Mouse (Mus musculus) CD4-positive, CD25-positive, alpha-beta regulatory T cell (primary cell): ENCODE data around the gene Mymk. TPM values are rescaled to one million over a fixed set of nuclear protein-coding genes. Genes with fewer than 3 reads are reported as not detected.

Experiments
- polyA plus RNA-seq: library from polyadenylated mRNA; unstranded; fragments of 100-300 nt; shearing (Covaris generic); gene quantifications from one replicate; pipeline ENCODE4 v1.2.1, GENCODE M21; 2017

Gene Mymk
- not detected for polyA plus RNA-seq

DNA sequence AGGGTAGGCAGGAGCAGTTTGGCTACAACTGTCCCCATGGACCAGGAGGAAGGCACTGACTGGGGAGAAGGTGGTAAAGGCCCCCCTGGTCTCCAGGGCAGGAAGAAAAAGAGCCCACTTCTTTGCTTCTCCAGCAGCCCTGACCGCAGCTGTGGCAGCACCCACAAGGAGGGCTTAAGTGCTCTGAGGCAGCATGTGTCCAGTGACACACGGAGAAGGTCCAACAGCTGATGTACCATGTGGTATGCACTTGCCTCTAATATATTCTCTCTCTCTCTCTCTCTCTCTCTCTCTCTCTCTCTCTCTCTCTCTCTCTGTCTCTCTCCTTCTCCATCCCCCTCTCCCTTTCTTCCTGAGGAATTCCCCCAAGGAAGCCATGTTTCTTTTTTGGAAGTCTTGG lies at the start of gene Mymk:
Mymk (minus strand) TSS at position 202 of the 400 bp plus-strand sequence.

DNA sequence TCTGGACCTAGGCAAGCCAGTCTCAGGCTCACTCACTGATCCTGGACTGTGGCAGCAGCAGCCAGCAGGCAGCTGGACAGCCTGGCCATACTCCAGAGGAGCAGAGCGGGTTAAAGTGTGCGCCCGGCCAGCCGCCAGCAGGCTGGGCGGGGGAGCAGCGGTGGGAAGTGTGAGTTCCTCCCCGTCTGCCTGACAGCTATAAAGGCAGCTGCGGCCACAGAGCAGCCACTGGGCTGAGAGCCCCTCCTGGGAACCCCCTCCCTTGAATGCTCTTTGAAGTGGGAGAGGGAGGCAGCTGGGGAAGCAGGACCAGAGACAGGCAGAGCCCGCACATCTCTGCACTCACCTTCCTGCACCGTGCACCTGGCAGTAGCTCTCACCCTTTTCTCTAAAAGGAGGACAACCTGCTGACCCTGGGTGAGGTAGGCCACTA lies 7.2 kb upstream of the Mymk start, which contains the start of gene Adamtsl2:
Adamtsl2 (plus strand) TSS at position 228 of the 433 bp plus-strand sequence.

DNA sequence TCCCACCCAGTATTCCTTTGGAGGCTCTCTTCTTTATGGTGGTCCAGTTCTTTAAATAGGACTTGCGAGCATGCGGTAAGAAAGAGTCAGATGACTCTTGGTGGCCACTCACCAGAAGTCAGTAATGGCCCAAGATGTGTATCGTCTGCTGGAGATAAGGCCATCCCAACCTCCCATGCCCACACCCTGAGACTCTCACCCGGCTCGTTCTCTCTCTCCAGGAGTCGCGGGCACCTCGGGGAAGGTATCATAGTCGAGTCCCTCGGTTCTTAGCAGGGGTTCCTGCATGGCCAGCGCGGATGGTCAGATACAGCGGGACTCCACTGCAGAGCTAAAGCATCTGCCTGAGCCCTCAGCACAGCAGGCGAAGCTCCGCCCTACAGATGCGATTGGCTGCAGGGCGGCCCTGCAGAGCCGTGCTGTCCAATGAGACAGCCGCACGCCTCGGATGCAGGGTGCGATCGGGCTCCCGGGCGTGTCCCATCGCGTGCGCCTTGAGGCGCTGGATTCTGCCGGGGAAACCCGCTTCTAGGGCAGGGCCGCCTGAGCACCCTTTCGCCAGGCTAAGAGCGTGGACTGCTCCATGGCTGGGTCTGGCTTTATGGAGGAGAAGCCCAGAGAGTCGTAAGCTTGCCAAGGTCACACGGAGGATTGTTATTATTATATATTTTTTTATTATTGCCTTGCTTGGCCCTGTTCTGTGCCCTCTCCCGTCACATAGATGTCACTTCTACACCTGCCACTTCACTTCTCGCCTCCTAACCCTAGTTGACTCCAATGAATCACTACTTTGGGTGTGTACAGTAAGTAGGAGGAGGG lies 44.2 kb downstream of the Mymk start, which contains the start of gene Slc2a6:
Slc2a6 (minus strand) TSS at position 381 of the 819 bp plus-strand sequence.

Other genes starting within 250 kb of the Mymk start
- not detected for gene Abo, start 207.2 kb downstream of the Mymk start, polyA plus RNA-seq
- 41.9 TPM for gene Surf6, start 169.3 kb downstream of the Mymk start, polyA plus RNA-seq
- 29.2 TPM for gene Med22, start 161.5 kb downstream of the Mymk start, polyA plus RNA-seq
- 243 TPM for gene Rpl7a, start 161.4 kb downstream of the Mymk start, polyA plus RNA-seq
- 74.5 TPM for gene Surf2, start 155.8 kb downstream of the Mymk start, polyA plus RNA-seq
- 98.5 TPM for gene Surf1, start 155.6 kb downstream of the Mymk start, polyA plus RNA-seq
- 157 TPM for gene Surf4, start 138.3 kb downstream of the Mymk start, polyA plus RNA-seq
- gene Stkld1, start 138.1 kb downstream of the Mymk start, polyA plus RNA-seq: 0.37 TPM
- 75.0 TPM for gene Rexo4, start 107.8 kb downstream of the Mymk start, polyA plus RNA-seq
- 0.07 TPM for gene Adamts13, start 98.8 kb downstream of the Mymk start, polyA plus RNA-seq
- 37.7 TPM for gene Cacfd1, start 62.3 kb downstream of the Mymk start, polyA plus RNA-seq
- gene Slc2a6, start 44.2 kb downstream of the Mymk start, polyA plus RNA-seq: 0.95 TPM
- 0.74 TPM for gene Adamtsl2, start 7.2 kb upstream of the Mymk start, polyA plus RNA-seq
- gene Fam163b, start 70.3 kb upstream of the Mymk start, polyA plus RNA-seq: 0.55 TPM
- gene Dbh, start 93.1 kb upstream of the Mymk start, polyA plus RNA-seq: not detected
- 7.4 TPM for gene Sardh, start 176.2 kb upstream of the Mymk start, polyA plus RNA-seq